Mouse (Mus musculus): ENCODE measurements around the gene Cacna1h.

DNA sequence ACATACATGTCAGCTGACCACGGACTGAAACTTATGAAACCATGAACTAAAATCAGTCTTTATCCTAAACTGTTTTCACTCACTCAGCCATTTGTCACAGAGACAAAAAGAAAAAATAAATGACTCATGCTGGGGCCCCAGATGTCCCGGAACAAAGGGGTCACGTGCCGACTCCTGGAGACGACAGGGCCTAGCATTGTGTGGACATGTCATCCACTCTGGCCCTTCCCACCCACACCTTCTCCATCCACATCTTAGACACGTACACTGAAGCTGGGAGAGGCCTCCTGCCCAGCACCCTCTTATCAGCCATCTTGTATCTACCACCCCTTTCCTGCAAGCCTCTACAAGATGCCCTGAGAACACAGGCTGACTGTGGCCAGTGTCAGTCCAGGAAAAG, 15.6 kb downstream of the Cacna1h start:
- TF ChIP-seq CTCF (IDR thresholded peaks at IDR 0.05; ENCODE audit: borderline replicate concordance, extremely low read depth, insufficient read depth, insufficient read length): no peak
- TF ChIP-seq POLR2A (IDR thresholded peaks at IDR 0.05; ENCODE audit: borderline replicate concordance, extremely low read depth, insufficient read depth, insufficient read length, poor library complexity, severe bottlenecking): no peak

Data from brain, embryonic 14.5 days (tissue).